Mouse (Mus musculus) midbrain, embryonic 16.5 days (tissue): Measurements from ENCODE around the gene Plekhh3. TPM values are rescaled to one million over a fixed set of nuclear protein-coding genes. Genes with fewer than 3 reads are reported as not detected.

ENCODE experiments used
- ATAC-seq: fragments of 200-750 bp; cut with Nextera tagmentation; 2 replicates; pipeline ENCODE4 v1.8.0; 2017; ENCODE audit warnings: moderate TSS enrichment
- H3K27ac ChIP-seq: fragments of 300-500 bp; sonication (generic); 2 replicates; pipeline ENCODE4 v1.5.1; 2014; ENCODE audit warnings: mild to moderate bottlenecking, low read length, mixed read lengths
- H3K27me3 ChIP-seq: fragments of 300-500 bp; sonication (generic); 2 replicates; pipeline ENCODE4 v1.6.1; 2014; ENCODE audit warnings: low read depth, low read length, mixed read lengths; ENCODE audit not compliant: control insufficient read depth, insufficient read depth
- H3K36me3 ChIP-seq: fragments of 300-500 bp; sonication (generic); 2 replicates; pipeline ENCODE4 v1.6.1; 2014; ENCODE audit warnings: mild to moderate bottlenecking, low read length, moderate library complexity, mixed read lengths; ENCODE audit not compliant: control insufficient read depth, insufficient read depth
- H3K4me1 ChIP-seq: fragments of 300-500 bp; sonication (generic); 2 replicates; pipeline ENCODE4 v1.6.1; 2014; ENCODE audit warnings: mild to moderate bottlenecking, low read length, mixed read lengths; ENCODE audit not compliant: control insufficient read depth, insufficient read depth
- H3K4me2 ChIP-seq: fragments of 300-500 bp; sonication (generic); 2 replicates; pipeline ENCODE4 v1.6.1; 2014; ENCODE audit warnings: mild to moderate bottlenecking, low read length, mixed read lengths
- H3K4me3 ChIP-seq: fragments of 300-500 bp; sonication (generic); 2 replicates; pipeline ENCODE4 v1.5.1; 2014; ENCODE audit warnings: low read depth, mild to moderate bottlenecking, low read length, moderate library complexity, mixed read lengths
- H3K9ac ChIP-seq: fragments of 300-500 bp; sonication (generic); 2 replicates; pipeline ENCODE4 v1.6.1; 2014; ENCODE audit warnings: low read depth, low read length, mixed read lengths
- H3K9me3 ChIP-seq: fragments of 300-500 bp; sonication (generic); replicated peaks from 2 replicates; pipeline ENCODE4 v1.6.1; 2014; ENCODE audit warnings: mild to moderate bottlenecking, low read length, mixed read lengths; ENCODE audit not compliant: control insufficient read depth, poor library complexity, severe bottlenecking
- WGBS: fragments of 180-500 bp; shearing (Covaris S2); extraction: QIAGEN DNeasy Blood & Tissue Kit; methylation state at CpG from one replicate; pipeline ENCODE4 v1.1.7; 2014; 5-methylcytosine and 5-hydroxymethylcytosine counted together
- polyA plus RNA-seq: library from polyadenylated mRNA; unstranded; fragments of >200 nt; fragmentation: Nextera tagmentation; extraction: Ambion mirVana; gene quantifications from 2 replicates; pipeline ENCODE4 v1.2.1, GENCODE M21; 2015

Plekhh3 gene
- polyA plus RNA-seq, 1 experiment from 2014 or later: 6.5 TPM

- H3K36me3 ChIP-seq: no peaks in the 10 kb centered on the region
- peak within 1 kb of the TSS; percentile 75 for H3K9ac ChIP-seq
- H3K27me3 ChIP-seq: peaks cover 18% of the 10 kb centered on the region; the same call in 1 of the 2 replicates
- H3K27ac ChIP-seq: peak within 1 kb of the TSS; percentile 73
- H3K9me3 ChIP-seq: no peaks in the 10 kb centered on the region
- 18% methylated on average over 14 of the region's 14 CpGs for WGBS
- H3K4me2 ChIP-seq: peak within 1 kb of the TSS; percentile 74
- no peak for ATAC-seq
- peaks cover 51% of the 10 kb centered on the region for H3K4me1 ChIP-seq
- H3K4me3 ChIP-seq: peak within 1 kb of the TSS; percentile 51
Observed at GRCm38 (mm10) chr11:101174851-101175628, 3.9 kb upstream of the Plekhh3 start, which contains the start of gene Ccr10. TSS of gene Ccr10 (minus strand) at chr11:101175443.

- Histone ChIP-seq H3K27ac (no peak overlapping the region; the same call in 1 of the 2 replicates), H3K4me1 (peaks cover 58% of the 10 kb centered on the region), H3K9ac (peak overlapping the region; percentile 51), H3K27me3 (peaks cover 19% of the 10 kb centered on the region), H3K4me2 (peak overlapping the region; percentile 57), H3K4me3 (peak overlapping the region; percentile 26), H3K9me3 (no peaks in the 10 kb centered on the region), H3K36me3 (no peaks in the 10 kb centered on the region)
- 9% methylated on average over 9 of the region's 9 CpGs for WGBS
- ATAC-seq: no peak
Observed at GRCm38 (mm10) chr11:101174389-101174745, 3.2 kb upstream of the Plekhh3 start.

- Histone ChIP-seq H3K9ac (peak overlapping the region; percentile 51), H3K4me1 (peaks cover 63% of the 10 kb centered on the region), H3K27me3 (peaks cover 24% of the 10 kb centered on the region), H3K4me3 (peak overlapping the region; percentile 26), H3K4me2 (peak overlapping the region; percentile 57), H3K27ac (peak overlapping the region; percentile 23), H3K36me3 (no peaks in the 10 kb centered on the region), H3K9me3 (no peaks in the 10 kb centered on the region)
- WGBS: under 1% methylated on average over 61 of the region's 61 CpGs
- ATAC-seq: peak; percentile 33
Observed at GRCm38 (mm10) chr11:101173631-101174388, 2.7 kb upstream of the Plekhh3 start.

- Histone ChIP-seq H3K4me1 (peaks cover 64% of the 10 kb centered on the region), H3K27me3 (peaks cover 22% of the 10 kb centered on the region), H3K9me3 (no peaks in the 10 kb centered on the region), H3K9ac (no peak overlapping the region), H3K4me3 (no peak overlapping the region), H3K4me2 (peak overlapping the region; percentile 57), H3K36me3 (no peaks in the 10 kb centered on the region), H3K27ac (no peak overlapping the region)
- ATAC-seq: no peak
- WGBS: 8% methylated on average over 11 of the region's 11 CpGs
Observed at GRCm38 (mm10) chr11:101173112-101173511, 2.0 kb upstream of the Plekhh3 start.

- no peaks in the 10 kb centered on the region for H3K9me3 ChIP-seq
- no peak for ATAC-seq
- peaks cover 63% of the 10 kb centered on the region for H3K4me1 ChIP-seq
- peaks cover 3% of the 10 kb centered on the region; the same call in 1 of the 2 replicates for H3K36me3 ChIP-seq
- WGBS: 9% methylated on average over 5 of the region's 5 CpGs
- H3K9ac ChIP-seq: peak overlapping the region; percentile 63
- peak overlapping the region; percentile 92 for H3K4me2 ChIP-seq
- H3K27me3 ChIP-seq: peaks cover 23% of the 10 kb centered on the region
- peak overlapping the region; percentile 54 for H3K4me3 ChIP-seq
- H3K27ac ChIP-seq: peak overlapping the region; percentile 79
Observed at GRCm38 (mm10) chr11:101172434-101172815, 1.3 kb upstream of the Plekhh3 start.

DNA sequence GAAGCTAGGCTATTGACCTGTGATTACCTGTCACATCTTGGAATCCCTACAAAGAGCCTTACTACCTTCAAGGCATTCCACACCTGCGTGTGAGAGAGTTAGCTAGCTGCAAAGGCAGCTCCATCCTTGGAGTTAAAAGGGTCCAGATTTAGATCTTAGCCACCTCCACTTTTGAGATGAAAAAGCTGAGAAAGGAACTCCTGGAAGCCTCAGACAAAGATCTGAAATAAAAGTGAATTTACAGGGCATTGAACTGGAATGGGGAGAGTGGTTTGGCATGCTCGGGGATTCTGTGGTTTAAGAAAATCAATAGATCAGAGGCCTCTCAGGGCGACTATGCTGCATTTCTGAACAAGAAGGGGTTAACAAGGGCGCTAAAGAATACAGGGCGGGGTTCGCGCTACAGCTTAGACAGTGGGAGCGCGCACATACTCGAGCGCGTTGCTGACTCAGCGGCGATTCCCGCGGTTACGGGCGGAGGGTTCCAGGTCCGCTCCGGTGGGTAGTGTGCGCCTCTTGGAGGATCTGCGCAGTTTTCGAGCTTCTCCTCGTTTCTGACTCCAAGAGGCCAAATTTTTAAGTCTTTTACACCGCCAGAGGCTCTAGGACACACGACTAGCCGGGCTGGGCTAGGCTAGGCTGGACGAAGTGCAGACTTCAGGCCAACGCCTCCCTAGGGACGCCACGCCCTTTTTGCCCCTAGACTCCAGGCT lies 726 bp upstream of the Plekhh3 start:
- peak overlapping the region; percentile 63 for H3K9ac ChIP-seq
- peak overlapping the region; percentile 54 for H3K4me3 ChIP-seq
- H3K9me3 ChIP-seq: no peaks in the 10 kb centered on the region
- ATAC-seq: peak; percentile 70
- peaks cover 4% of the 10 kb centered on the region; the same call in 1 of the 2 replicates for H3K36me3 ChIP-seq
- peak overlapping the region; percentile 92 for H3K4me2 ChIP-seq
- peaks cover 57% of the 10 kb centered on the region for H3K4me1 ChIP-seq
- peak overlapping the region; percentile 79 for H3K27ac ChIP-seq
- under 1% methylated on average over 31 of the region's 31 CpGs for WGBS
- peaks cover 25% of the 10 kb centered on the region for H3K27me3 ChIP-seq

GRCm38 (mm10) chr11:101170354-101170810 lies 769 bp downstream of the Plekhh3 start, which contains the start of gene Cntnap1:
TSS of gene Cntnap1 (plus strand) at chr11:101170523.
- H3K4me1 ChIP-seq: peaks cover 50% of the 10 kb centered on the region
- peaks cover 40% of the 10 kb centered on the region for H3K27me3 ChIP-seq
- peak within 1 kb of the TSS; percentile 72 for H3K4me3 ChIP-seq
- peak within 1 kb of the TSS; percentile 75 for H3K9ac ChIP-seq
- peak within 1 kb of the TSS; percentile 68 for H3K4me2 ChIP-seq
- H3K27ac ChIP-seq: peak within 1 kb of the TSS; percentile 68
- under 1% methylated on average over 35 of the region's 35 CpGs for WGBS
- H3K36me3 ChIP-seq: peaks cover 4% of the 10 kb centered on the region; the same call in 1 of the 2 replicates
- no peak for ATAC-seq
- H3K9me3 ChIP-seq: no peaks in the 10 kb centered on the region

- Histone ChIP-seq H3K27me3 (peaks cover 48% of the 10 kb centered on the region), H3K36me3 (peaks cover 4% of the 10 kb centered on the region; the same call in 1 of the 2 replicates), H3K9ac (peak overlapping the region; percentile 75), H3K4me3 (peak overlapping the region; percentile 72), H3K4me2 (peak overlapping the region; percentile 68), H3K27ac (no peak overlapping the region), H3K9me3 (no peaks in the 10 kb centered on the region), H3K4me1 (peaks cover 42% of the 10 kb centered on the region)
- WGBS: 12% methylated on average over 15 of the region's 17 CpGs
- no peak for ATAC-seq
Observed at GRCm38 (mm10) chr11:101169301-101170107, 1.6 kb downstream of the Plekhh3 start.
